Mouse (Mus musculus): ENCODE results near the gene Tcf19. TPM values are rescaled to one million over a fixed set of nuclear protein-coding genes. Genes with fewer than 3 reads are reported as not detected.

Tcf19 gene
- polyA plus RNA-seq, 1 experiment from 2014 or later = 56.7 TPM

Other genes starting within 250 kb of the Tcf19 start
- gene H2-Q1, start 196.4 kb downstream of the Tcf19 start, polyA plus RNA-seq (2016; fragmentation: Nextera tagmentation; extraction: Ambion mirVana) = not detected in 2 replicates
- 0.25 and 0.38 TPM in 2 replicates for gene H2-Q2, start 174.6 kb downstream of the Tcf19 start, polyA plus RNA-seq (2016; fragmentation: Nextera tagmentation; extraction: Ambion mirVana)
- 2.9 and 3.1 TPM in 2 replicates for gene H2-Q4, start 137.2 kb downstream of the Tcf19 start, polyA plus RNA-seq (2016; fragmentation: Nextera tagmentation; extraction: Ambion mirVana)
- 1.5 and 1.9 TPM in 2 replicates for gene H2-Q6, start 92.0 kb downstream of the Tcf19 start, polyA plus RNA-seq (2016; fragmentation: Nextera tagmentation; extraction: Ambion mirVana)
- gene H2-Q7, start 77.7 kb downstream of the Tcf19 start, polyA plus RNA-seq (2016; fragmentation: Nextera tagmentation; extraction: Ambion mirVana) = 16.0 and 17.5 TPM in 2 replicates
- gene H2-Q10, start 46.7 kb downstream of the Tcf19 start, polyA plus RNA-seq (2016; fragmentation: Nextera tagmentation; extraction: Ambion mirVana) = 0.22 and 0.27 TPM in 2 replicates
- 0.10 TPM in 1 of 2 replicates, not detected in the other for gene Pou5f1, start 10.8 kb downstream of the Tcf19 start, polyA plus RNA-seq (2016; fragmentation: Nextera tagmentation; extraction: Ambion mirVana)
- gene Cchcr1, start 276 bp upstream of the Tcf19 start, polyA plus RNA-seq (2016; fragmentation: Nextera tagmentation; extraction: Ambion mirVana) = 23.4 and 23.6 TPM in 2 replicates
- gene Psors1c2, start 16.4 kb upstream of the Tcf19 start, polyA plus RNA-seq (2016; fragmentation: Nextera tagmentation; extraction: Ambion mirVana) = 1.4 and 2.0 TPM in 2 replicates
- gene Cdsn, start 35.3 kb upstream of the Tcf19 start, polyA plus RNA-seq (2016; fragmentation: Nextera tagmentation; extraction: Ambion mirVana) = 0.07 and 0.10 TPM in 2 replicates
- gene 2300002M23Rik, start 50.6 kb upstream of the Tcf19 start, polyA plus RNA-seq (2016; fragmentation: Nextera tagmentation; extraction: Ambion mirVana) = not detected in 2 replicates
- not detected in 2 replicates for gene Sfta2, start 84.7 kb upstream of the Tcf19 start, polyA plus RNA-seq (2016; fragmentation: Nextera tagmentation; extraction: Ambion mirVana)
- not detected in 2 replicates for gene Gm9573, start 109.8 kb upstream of the Tcf19 start, polyA plus RNA-seq (2016; fragmentation: Nextera tagmentation; extraction: Ambion mirVana)
- 0.17 and 0.22 TPM in 2 replicates for gene Mucl3, start 126.9 kb upstream of the Tcf19 start, polyA plus RNA-seq (2016; fragmentation: Nextera tagmentation; extraction: Ambion mirVana)
- gene Vars2, start 150.8 kb upstream of the Tcf19 start, polyA plus RNA-seq (2016; fragmentation: Nextera tagmentation; extraction: Ambion mirVana) = 19.3 and 20.6 TPM in 2 replicates
- 50.1 and 52.3 TPM in 2 replicates for gene Gtf2h4, start 156.9 kb upstream of the Tcf19 start, polyA plus RNA-seq (2016; fragmentation: Nextera tagmentation; extraction: Ambion mirVana)
- 142 and 193 TPM in 2 replicates for gene Ddr1, start 187.8 kb upstream of the Tcf19 start, polyA plus RNA-seq (2016; fragmentation: Nextera tagmentation; extraction: Ambion mirVana)

Data from midbrain, embryonic 10.5 days (tissue).